Mouse (Mus musculus) heart, adult 2 months (tissue): Measurements from ENCODE around the gene Zbtb7a.

ENCODE experiments used
- CTCF ChIP-seq: fragments of 200-600 bp; IDR thresholded peaks from 2 replicates; pipeline ENCODE4 v1.8.1; 2022; ENCODE audit warnings: antibody characterized with exemption, mild to moderate bottlenecking, moderate library complexity
- EP300 ChIP-seq: fragments of 200-500 bp; IDR thresholded peaks from 2 replicates; pipeline ENCODE4 v1.6.1; 2011; ENCODE audit warnings: low read depth, low read length, control low read depth; ENCODE audit not compliant: insufficient read depth
- POLR2A ChIP-seq: fragments of 200-500 bp; IDR thresholded peaks from 2 replicates; pipeline ENCODE4 v1.6.1; 2011; ENCODE audit warnings: mild to moderate bottlenecking, low read depth, low read length, control low read depth; ENCODE audit not compliant: insufficient read depth

- TF ChIP-seq CTCF (no peak), POLR2A (no peak), EP300 (no peak)
These were observed 48.8 kb downstream of the Zbtb7a start, which contains the start of gene 4930442H23Rik for GRCm38 (mm10) chr10:81183805-81184204.
